Mouse (Mus musculus): ENCODE measurements at regions not wholly inside any gene's neighbourhood (a gene's known extent, or its start where the extent isn't known, plus 50 kb on each side); places are given as distances from the start of the nearest gene placed in this dataset.

DNA sequence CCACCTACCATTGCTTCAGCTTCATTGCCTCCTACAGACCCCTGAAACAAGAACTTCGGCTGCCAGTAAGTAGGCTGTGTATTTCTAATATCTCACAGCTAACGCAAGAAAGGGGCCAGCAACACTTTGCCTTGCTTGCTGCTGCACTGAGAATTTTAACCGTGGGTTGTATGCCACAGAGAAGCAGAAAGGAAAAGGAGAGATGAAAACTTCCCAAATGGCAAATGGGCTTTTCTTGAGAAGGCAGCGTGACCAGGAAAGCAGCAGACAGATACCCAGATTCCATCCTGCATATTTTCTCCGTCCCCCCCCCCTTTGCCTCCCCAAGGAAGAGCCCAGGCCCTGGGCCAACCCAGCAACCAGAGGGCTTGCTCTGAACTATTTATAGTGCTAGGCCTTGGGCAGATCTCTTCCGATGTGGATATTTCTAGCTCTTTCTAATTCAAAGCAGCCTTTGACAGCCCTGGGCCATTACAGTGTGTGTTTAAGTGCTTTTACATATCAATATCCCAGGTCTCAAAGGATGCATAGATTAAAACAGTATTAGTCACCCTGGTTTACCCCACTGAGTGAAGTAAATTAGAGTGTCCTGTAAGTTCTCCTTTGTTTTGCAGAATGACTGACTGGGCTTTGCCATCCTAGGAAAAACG is 107.0 kb downstream of the Cartpt start:
- no peak for TF ChIP-seq POLR2A (IDR thresholded peaks at IDR 0.05; ENCODE audit: low read depth, low read length)
- no peak for TF ChIP-seq CTCF (IDR thresholded peaks at IDR 0.05; ENCODE audit: extremely low read depth, insufficient read depth, insufficient read length, insufficient replicate concordance)
